30 mouse cellular contexts compared by ENCODE assay signal in the genomic region with DNA sequence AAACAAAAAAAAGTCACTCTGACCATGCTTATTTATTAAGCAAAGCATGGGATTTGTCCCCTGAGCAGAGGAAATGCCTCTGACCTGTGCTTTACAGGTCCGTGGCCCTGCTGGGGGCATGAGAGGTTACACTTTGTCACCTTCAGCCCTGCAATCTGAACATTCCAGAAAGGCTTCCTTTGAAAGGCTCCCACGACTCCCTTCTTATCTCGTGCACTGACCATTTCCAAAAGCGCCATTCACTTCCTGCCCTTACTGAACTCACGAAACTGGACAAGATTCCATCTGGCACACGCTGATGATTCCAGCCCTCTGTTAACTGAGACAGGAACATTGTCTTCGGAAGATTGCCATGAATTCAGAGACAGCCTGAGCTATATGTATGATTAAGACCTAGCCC. TPM values are rescaled to one million over a fixed set of nuclear protein-coding genes. Genes with fewer than 3 reads are reported as not detected.
DNase-seq lines count a peak whose midpoint lies in the region; ATAC-seq and TF ChIP-seq lines count a peak whose summit lies in the region.
"Had no signal": no experiment of that assay in that cellular context is flagged by ENCODE, and none has a peak within 500 bp of the region (broad histone marks: within the 10 kb centered on the region; RNA-seq: fewer than 3 reads in every experiment).

No protein-coding gene starts in this region.

- no peak for TF ChIP-seq CTCF in kidney, postnatal 0 days (IDR thresholded peaks at IDR 0.05; ENCODE audit: low read depth)
- no peak for TF ChIP-seq CTCF in liver, postnatal 0 days (IDR thresholded peaks at IDR 0.05; ENCODE audit: low read depth)

- H3K9me3 ChIP-seq in heart, embryonic 13.5 days: no peaks in the 10 kb centered on the region
- H3K9me3 ChIP-seq in heart, embryonic 11.5 days (replicated peaks; ENCODE audit: control insufficient read depth, low read length): no peaks in the 10 kb centered on the region
- H3K9me3 ChIP-seq in kidney, postnatal 0 days (replicated peaks; ENCODE audit: low read length): no peaks in the 10 kb centered on the region
- H3K9me3 ChIP-seq in kidney, embryonic 14.5 days (ENCODE audit: control insufficient read depth, low read length): no peaks in the 10 kb centered on the region
- no peaks in the 10 kb centered on the region for H3K9me3 ChIP-seq in liver, postnatal 0 days (ENCODE audit: low read length)
- H3K9me3 ChIP-seq in liver, embryonic 11.5 days (ENCODE audit: control insufficient read depth, low read length): no peaks in the 10 kb centered on the region
- H3K9me3 ChIP-seq: forebrain, embryonic 12.5 days; hindbrain, embryonic 10.5 days; hindbrain, embryonic 15.5 days; limb, embryonic 10.5 days; limb, embryonic 15.5 days; neural tube, embryonic 15.5 days; stomach, embryonic 15.5 days had no signal

- no peak overlapping the region for H3K9ac ChIP-seq in heart, embryonic 13.5 days
- no peak overlapping the region for H3K9ac ChIP-seq in heart, embryonic 11.5 days (ENCODE audit: low read depth, low read length)
- no peak overlapping the region for H3K9ac ChIP-seq in kidney, postnatal 0 days (ENCODE audit: low read depth, low read length)
- H3K9ac ChIP-seq in kidney, embryonic 14.5 days (ENCODE audit: low read depth, low read length): no peak overlapping the region
- no peak overlapping the region for H3K9ac ChIP-seq in liver, postnatal 0 days (replicated peaks)
- no peak overlapping the region for H3K9ac ChIP-seq in liver, embryonic 11.5 days (ENCODE audit: low read depth, low read length)
- H3K9ac ChIP-seq: forebrain, embryonic 12.5 days; hindbrain, embryonic 15.5 days; limb, embryonic 15.5 days; neural tube, embryonic 15.5 days; stomach, embryonic 15.5 days had no signal

- peaks cover 7% of the 10 kb centered on the region for H3K36me3 ChIP-seq in heart, embryonic 13.5 days
- no peaks in the 10 kb centered on the region for H3K36me3 ChIP-seq in heart, embryonic 11.5 days (ENCODE audit: control insufficient read depth, insufficient read depth, low read length)
- no peaks in the 10 kb centered on the region for H3K36me3 ChIP-seq in kidney, postnatal 0 days (ENCODE audit: insufficient read depth, low read length)
- no peaks in the 10 kb centered on the region for H3K36me3 ChIP-seq in kidney, embryonic 14.5 days (ENCODE audit: control insufficient read depth, insufficient read depth, low read length)
- H3K36me3 ChIP-seq in liver, postnatal 0 days (replicated peaks; ENCODE audit: insufficient read depth, low read length): no peaks in the 10 kb centered on the region
- H3K36me3 ChIP-seq in liver, embryonic 11.5 days (ENCODE audit: control insufficient read depth, insufficient read depth, low read length): peaks cover 2% of the 10 kb centered on the region; the same call in 1 of the 2 replicates
- H3K36me3 ChIP-seq: forebrain, embryonic 12.5 days; hindbrain, embryonic 15.5 days; neural tube, embryonic 15.5 days; stomach, embryonic 15.5 days had no signal

- no peak overlapping the region for H3K4me3 ChIP-seq in heart, embryonic 13.5 days
- H3K4me3 ChIP-seq in heart, embryonic 11.5 days (ENCODE audit: low read depth, low read length): no peak overlapping the region
- no peak overlapping the region for H3K4me3 ChIP-seq in kidney, postnatal 0 days (replicated peaks; ENCODE audit: low read depth, low read length)
- no peak overlapping the region for H3K4me3 ChIP-seq in kidney, embryonic 14.5 days (ENCODE audit: low read length)
- H3K4me3 ChIP-seq in liver, postnatal 0 days (ENCODE audit: low read depth, low read length): no peak overlapping the region
- H3K4me3 ChIP-seq in liver, embryonic 11.5 days (ENCODE audit: low read depth, low read length): no peak overlapping the region
- H3K4me3 ChIP-seq: erythroblast, embryonic 14.5 days; forebrain, embryonic 12.5 days; hindbrain, embryonic 10.5 days; hindbrain, embryonic 15.5 days; limb, embryonic 10.5 days; limb, embryonic 15.5 days; neural tube, embryonic 15.5 days; stomach, embryonic 15.5 days had no signal

- no peaks in the 10 kb centered on the region for H3K27me3 ChIP-seq in heart, embryonic 13.5 days (replicated peaks)
- no peaks in the 10 kb centered on the region for H3K27me3 ChIP-seq in heart, embryonic 11.5 days (ENCODE audit: control insufficient read depth, insufficient read depth, low read length)
- no peaks in the 10 kb centered on the region for H3K27me3 ChIP-seq in kidney, postnatal 0 days (ENCODE audit: insufficient read depth, low read length)
- H3K27me3 ChIP-seq in kidney, embryonic 14.5 days (ENCODE audit: control insufficient read depth, insufficient read depth, low read length): no peaks in the 10 kb centered on the region
- H3K27me3 ChIP-seq in liver, postnatal 0 days (ENCODE audit: insufficient read depth, low read length): no peaks in the 10 kb centered on the region
- H3K27me3 ChIP-seq in liver, embryonic 11.5 days (replicated peaks; ENCODE audit: control insufficient read depth, insufficient read depth, low read length): no peaks in the 10 kb centered on the region
- H3K27me3 ChIP-seq: forebrain, embryonic 12.5 days; hindbrain, embryonic 15.5 days; limb, embryonic 15.5 days; neural tube, embryonic 15.5 days; stomach, embryonic 15.5 days had no signal

- ATAC-seq in heart, embryonic 13.5 days (ENCODE audit: extremely low read depth, insufficient number of reproducible peaks, low FRiP score, low TSS enrichment): no peak
- no peak for ATAC-seq in heart, embryonic 11.5 days (replicated peaks; ENCODE audit: insufficient number of reproducible peaks, low FRiP score, low TSS enrichment)
- ATAC-seq in kidney, postnatal 0 days (replicated peaks; ENCODE audit: low FRiP score, low read depth): no peak
- ATAC-seq in kidney, embryonic 14.5 days (ENCODE audit: low FRiP score, low TSS enrichment): no peak
- no peak for ATAC-seq in liver, postnatal 0 days
- ATAC-seq in liver, embryonic 11.5 days (replicated peaks; ENCODE audit: low FRiP score): no peak
- ATAC-seq: activated CD4-positive, CD25-positive, alpha-beta regulatory T cell, adult 4 months; inflammation-experienced regulatory T-cells, adult 6 months had no signal

- H3K4me1 ChIP-seq in heart, embryonic 13.5 days: peaks cover 35% of the 10 kb centered on the region
- H3K4me1 ChIP-seq in heart, embryonic 11.5 days (ENCODE audit: control insufficient read depth, insufficient read depth, low read length): peaks cover 15% of the 10 kb centered on the region
- peaks cover 12% of the 10 kb centered on the region for H3K4me1 ChIP-seq in kidney, postnatal 0 days (replicated peaks; ENCODE audit: insufficient read depth, low read length)
- H3K4me1 ChIP-seq in kidney, embryonic 14.5 days (ENCODE audit: control insufficient read depth, insufficient read depth, low read length): peaks cover 23% of the 10 kb centered on the region
- H3K4me1 ChIP-seq in liver, postnatal 0 days (ENCODE audit: insufficient read depth): peaks cover 17% of the 10 kb centered on the region
- H3K4me1 ChIP-seq in liver, embryonic 11.5 days (replicated peaks; ENCODE audit: control insufficient read depth, insufficient read depth, low read length): no peaks in the 10 kb centered on the region
- H3K4me1 ChIP-seq: hindbrain, embryonic 15.5 days; neural tube, embryonic 15.5 days had no signal

- peak; percentile 21 for DNase-seq in kidney, postnatal 0 days (ENCODE audit: low spot score)
- no peak for DNase-seq in liver, postnatal 0 days
- DNase-seq in liver, embryonic 11.5 days (ENCODE audit: low spot score): no peak
- peak; percentile 46 for DNase-seq in yolk sac, embryonic 10.5 days (ENCODE audit: low spot score)
- DNase-seq in spleen, adult 18-20 months: no peak
- DNase-seq: adrenal gland, adult 2 months; adrenal gland, postnatal 36 days; B cell, adult 2 months; cerebellum, adult 2 months; cerebellum, postnatal 14 days; gastrocnemius, postnatal 14 days; midbrain, embryonic 14.5 days; retina, postnatal 1 day; right cerebral cortex, postnatal 14 days had no signal

- H3K27ac ChIP-seq in heart, embryonic 13.5 days (replicated peaks): 0 out of 2 replicates have a peak overlapping the region, but pooled peaks have one; percentile 3
- no peak overlapping the region for H3K27ac ChIP-seq in heart, embryonic 11.5 days (ENCODE audit: low read depth, low read length)
- no peak overlapping the region for H3K27ac ChIP-seq in kidney, postnatal 0 days
- no peak overlapping the region for H3K27ac ChIP-seq in kidney, embryonic 14.5 days (ENCODE audit: low read depth, low read length)
- H3K27ac ChIP-seq in liver, postnatal 0 days (ENCODE audit: low read depth): peak overlapping the region; percentile 81
- no peak overlapping the region for H3K27ac ChIP-seq in liver, embryonic 11.5 days (ENCODE audit: low read depth, low read length)
- H3K27ac ChIP-seq: forebrain, embryonic 12.5 days; hindbrain, embryonic 10.5 days; hindbrain, embryonic 15.5 days; limb, embryonic 15.5 days; macrophage; neural tube, embryonic 15.5 days; stomach, embryonic 15.5 days had no signal

- H3K4me2 ChIP-seq in heart, embryonic 13.5 days: no peak overlapping the region
- H3K4me2 ChIP-seq in heart, embryonic 11.5 days: no peak overlapping the region
- no peak overlapping the region for H3K4me2 ChIP-seq in kidney, postnatal 0 days (ENCODE audit: low read length)
- no peak overlapping the region for H3K4me2 ChIP-seq in kidney, embryonic 14.5 days (replicated peaks; ENCODE audit: low read depth, low read length)
- H3K4me2 ChIP-seq in liver, postnatal 0 days (ENCODE audit: low read depth, low read length): no peak overlapping the region
- no peak overlapping the region for H3K4me2 ChIP-seq in liver, embryonic 11.5 days
- H3K4me2 ChIP-seq: forebrain, embryonic 12.5 days; hindbrain, embryonic 15.5 days; limb, embryonic 15.5 days; neural tube, embryonic 15.5 days; stomach, embryonic 15.5 days had no signal

- TF ChIP-seq EP300 in liver, postnatal 0 days (IDR thresholded peaks at IDR 0.05; ENCODE audit: low read depth): no peak

- WGBS in heart, embryonic 13.5 days: 16% methylated on average over 7 of the region's 7 CpGs
- WGBS in heart, embryonic 11.5 days (ENCODE audit: insufficient replicate concordance): 18% methylated on average over 7 of the region's 7 CpGs
- 33% methylated on average over 7 of the region's 7 CpGs for WGBS in kidney, postnatal 0 days
- WGBS in kidney, embryonic 14.5 days: 33% methylated on average over 7 of the region's 7 CpGs
- WGBS in liver, postnatal 0 days (ENCODE audit: insufficient replicate concordance): 43% methylated on average over 7 of the region's 7 CpGs
- 33% methylated on average over 7 of the region's 7 CpGs for WGBS in liver, embryonic 11.5 days

RNA-seq across cellular contexts. Expression of a gene that starts 16.1 kb away (rescaled TPM):
- polyA plus RNA-seq in heart, embryonic 13.5 days (2015; fragmentation: Nextera tagmentation; extraction: Ambion mirVana): 0.08 TPM in 1 of 2 replicates, not detected in the other
- polyA plus RNA-seq in heart, embryonic 11.5 days (2014; fragmentation: Nextera tagmentation; extraction: Ambion mirVana): 0.10 TPM in 1 of 2 replicates, not detected in the other
- polyA plus RNA-seq in kidney, postnatal 0 days (2015; fragmentation: Nextera tagmentation; extraction: Ambion mirVana): 0.05 TPM in 1 of 2 replicates, not detected in the other
- not detected in 2 replicates for polyA plus RNA-seq in kidney, embryonic 14.5 days (2014; fragmentation: Nextera tagmentation; extraction: Ambion mirVana)
- polyA plus RNA-seq in liver, postnatal 0 days (2015; fragmentation: Nextera tagmentation; extraction: Ambion mirVana): 0.13 and 0.21 TPM in 2 replicates
- polyA plus RNA-seq in liver, embryonic 11.5 days (2014; fragmentation: Nextera tagmentation; extraction: Ambion mirVana): 0.06 and 0.19 TPM in 2 replicates
- polyA plus RNA-seq: brain, embryonic 14.5 days; cerebellum, adult 2 months; cortical plate, adult 2 months; erythroblast, embryonic 14.5 days; forebrain, embryonic 12.5 days; hindbrain, embryonic 10.5 days; hindbrain, embryonic 15.5 days; limb, embryonic 10.5 days; macrophage; midbrain, embryonic 14.5 days; neural tube, embryonic 15.5 days had no signal

RNA-seq across cellular contexts. Expression of a gene that starts 40.5 kb away (rescaled TPM):
- 0.76 and 1.3 TPM in 2 replicates for polyA plus RNA-seq in heart, embryonic 13.5 days (2015; fragmentation: Nextera tagmentation; extraction: Ambion mirVana)
- polyA plus RNA-seq in heart, embryonic 11.5 days (2014; fragmentation: Nextera tagmentation; extraction: Ambion mirVana): 0.59 and 0.64 TPM in 2 replicates
- polyA plus RNA-seq in kidney, postnatal 0 days (2015; fragmentation: Nextera tagmentation; extraction: Ambion mirVana): 0.71 and 0.89 TPM in 2 replicates
- polyA plus RNA-seq in kidney, embryonic 14.5 days (2014; fragmentation: Nextera tagmentation; extraction: Ambion mirVana): 1.3 and 1.4 TPM in 2 replicates
- 0.39 and 0.46 TPM in 2 replicates for polyA plus RNA-seq in liver, postnatal 0 days (2015; fragmentation: Nextera tagmentation; extraction: Ambion mirVana)
- polyA plus RNA-seq in liver, embryonic 11.5 days (2014; fragmentation: Nextera tagmentation; extraction: Ambion mirVana): 0.48 and 0.92 TPM in 2 replicates
- polyA plus RNA-seq: activated CD4-positive, CD25-positive, alpha-beta regulatory T cell, adult 4 months; erythroblast, embryonic 14.5 days; inflammation-experienced regulatory T-cells, adult 6 months had no signal

Comparison
In these comparisons a context has a peak if more than half of its experiments do, and no peak if none do; other contexts are left out.
1. H3K27ac ChIP-seq: peak in heart, embryonic 13.5 days (single experiment) and liver, postnatal 0 days (single experiment); none in heart, embryonic 11.5 days (single experiment), kidney, postnatal 0 days (single experiment), kidney, embryonic 14.5 days (single experiment) and liver, embryonic 11.5 days (single experiment).
2. DNase-seq: peak in kidney, postnatal 0 days (single experiment) and yolk sac, embryonic 10.5 days (single experiment); none in liver, postnatal 0 days (single experiment), liver, embryonic 11.5 days (single experiment) and spleen, adult 18-20 months (0 of 2).